Mouse (Mus musculus): ENCODE measurements around the gene Adora1. TPM values are rescaled to one million over a fixed set of nuclear protein-coding genes. Genes with fewer than 3 reads are reported as not detected.

The Adora1 gene
- total RNA-seq, 4 experiments from 2014 or later: 0.19 to 0.97 (median 0.69) TPM

DNA sequence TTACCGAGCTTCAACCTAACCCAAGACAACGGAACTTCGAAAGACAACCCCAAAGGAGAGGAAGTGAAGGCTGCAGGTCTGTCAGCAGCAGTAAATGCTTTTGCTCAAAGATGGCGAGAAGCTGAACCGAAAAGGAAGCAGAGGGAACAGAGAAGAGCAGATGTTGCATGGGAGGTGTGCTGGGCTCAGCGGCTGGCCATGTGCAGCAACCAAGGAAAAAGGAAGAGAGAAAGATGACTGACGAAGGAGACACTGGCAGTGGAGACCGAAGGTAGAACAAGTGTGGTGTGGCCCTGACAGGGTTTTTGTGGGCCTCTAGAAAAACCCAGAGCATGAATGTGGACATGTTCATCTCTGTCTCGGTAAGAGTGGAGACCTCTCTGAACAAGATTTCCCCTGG is 5.5 kb upstream of the Adora1 start:
- no peak for DNase-seq (ENCODE audit: low spot score in 2 of 2)

DNA sequence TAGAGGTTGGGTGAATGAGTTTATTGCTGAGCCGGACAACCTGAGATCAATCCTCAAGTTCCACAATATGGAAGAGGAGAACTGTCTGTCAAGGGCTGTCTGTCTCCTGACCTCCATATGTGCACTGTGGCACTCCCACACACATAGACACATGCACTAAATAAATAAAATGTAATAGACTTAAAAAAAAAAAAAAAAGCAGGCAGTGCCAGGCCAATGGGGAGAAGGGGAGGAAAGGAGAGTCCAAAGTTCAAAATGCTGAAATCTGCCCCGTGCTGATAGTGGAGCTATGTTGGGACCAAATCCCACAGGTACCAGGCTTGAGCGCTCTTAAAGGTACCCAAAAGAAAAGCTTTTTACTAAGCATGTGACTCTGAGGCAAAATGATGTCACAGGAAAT is 2.2 kb upstream of the Adora1 start:
- no peak for DNase-seq (ENCODE audit: low spot score in 2 of 2)

GRCm38 (mm10) chr1:134236142-134236541 is 911 bp upstream of the Adora1 start:
- DNase-seq (ENCODE audit: low spot score in 2 of 2): no peak

DNA sequence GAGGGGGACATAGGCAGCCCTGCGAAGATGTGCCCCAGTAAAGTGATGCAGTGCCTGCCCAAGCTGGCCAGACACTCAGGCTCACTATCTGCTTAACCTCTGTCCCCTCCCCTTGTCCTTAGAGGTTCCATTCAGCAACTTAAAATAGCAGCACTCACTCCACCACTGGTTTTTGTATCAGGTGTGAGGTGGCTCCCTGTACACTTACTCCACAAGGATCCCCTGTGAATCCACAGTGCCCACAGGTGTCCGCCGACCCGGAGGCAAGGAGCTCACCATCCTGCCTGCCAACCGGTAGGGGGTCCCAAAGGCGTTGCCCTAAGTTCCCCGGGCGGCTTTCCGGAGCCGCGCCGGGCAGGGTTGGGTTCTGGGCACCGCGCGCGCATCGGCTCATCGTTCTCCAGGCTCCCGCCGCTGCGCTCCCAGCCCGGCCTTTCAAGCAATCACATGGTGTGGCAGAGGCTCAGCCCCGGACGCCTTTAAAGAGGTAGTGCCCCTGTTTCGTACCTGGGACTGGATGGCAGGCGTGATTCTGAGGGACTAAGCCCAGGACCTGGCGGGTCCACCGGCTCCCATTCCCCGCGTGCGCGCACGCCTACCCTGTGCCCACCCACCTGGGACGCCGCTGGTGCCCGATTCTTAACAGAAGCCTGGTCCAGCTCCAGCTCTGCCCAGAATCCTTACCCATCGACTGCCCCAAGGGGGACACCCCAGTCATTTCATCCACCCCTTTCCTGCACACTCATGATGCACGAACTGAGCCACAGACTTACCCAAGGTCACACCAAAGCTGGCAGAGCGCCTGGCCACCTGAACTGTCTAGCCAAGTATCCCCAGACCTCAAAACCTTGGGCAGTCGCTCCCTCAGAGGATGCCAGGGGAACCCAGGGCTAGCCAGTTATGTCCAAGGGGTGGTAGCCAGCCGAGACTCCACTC is 508 bp downstream of the Adora1 start:
- no peak for DNase-seq (ENCODE audit: low spot score in 2 of 2)

- no peak for DNase-seq (ENCODE audit: low spot score in 2 of 2)
Observed at GRCm38 (mm10) chr1:134233681-134234454, 1.4 kb downstream of the Adora1 start.

- no peak for DNase-seq (ENCODE audit: low spot score in 2 of 2)
Observed at GRCm38 (mm10) chr1:134232778-134233531, 2.3 kb downstream of the Adora1 start.

GRCm38 (mm10) chr1:134232326-134232725 is 2.9 kb downstream of the Adora1 start:
- no peak for DNase-seq (ENCODE audit: low spot score in 2 of 2)

DNA sequence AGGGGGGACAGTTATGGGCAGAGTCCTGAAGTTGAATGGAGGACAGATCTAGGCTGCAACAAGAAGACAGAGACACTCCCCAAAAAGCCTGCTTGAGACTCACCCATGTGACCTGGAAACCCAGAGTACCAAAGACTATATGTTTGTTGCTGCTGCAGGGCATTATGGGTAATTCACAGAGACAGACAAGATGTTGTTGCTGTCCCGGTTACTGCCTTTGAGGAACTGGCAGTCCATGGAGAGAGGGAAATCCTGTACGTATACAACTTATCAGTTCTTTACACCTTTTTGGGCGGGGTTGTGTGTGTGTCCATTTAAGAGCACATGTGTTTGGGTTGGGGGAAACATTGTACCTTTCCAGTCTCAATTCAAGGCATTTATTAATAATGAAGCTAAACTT is 3.5 kb downstream of the Adora1 start:
- no peak for DNase-seq (ENCODE audit: low spot score in 2 of 2)

DNA sequence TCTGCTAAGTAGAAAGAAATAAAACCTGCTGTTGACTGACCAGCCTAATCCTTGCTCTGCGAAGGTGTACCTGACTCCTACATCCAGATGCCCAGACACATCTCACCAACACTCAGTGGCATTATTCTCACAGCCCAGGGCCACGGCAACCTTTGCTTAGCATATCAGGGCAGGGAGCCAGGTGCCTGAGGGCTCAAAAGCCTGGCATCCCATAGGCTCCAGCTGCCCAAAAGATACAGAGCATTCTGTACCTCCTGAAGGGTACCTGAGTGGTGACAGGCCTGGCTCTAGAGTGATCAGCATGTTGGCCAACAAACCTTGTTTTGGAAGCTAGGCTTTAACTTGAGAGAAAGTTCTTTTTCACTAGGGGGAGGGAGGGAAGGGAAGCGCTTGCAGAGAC is 4.0 kb downstream of the Adora1 start:
- no peak for DNase-seq (ENCODE audit: low spot score in 2 of 2)

GRCm38 (mm10) chr1:134230638-134231228 is 4.5 kb downstream of the Adora1 start:
- no peak for DNase-seq (ENCODE audit: low spot score in 2 of 2)

- DNase-seq (ENCODE audit: low spot score in 2 of 2): no peak
Observed at GRCm38 (mm10) chr1:134229806-134230575, 5.2 kb downstream of the Adora1 start.

- no peak for DNase-seq (ENCODE audit: low spot score in 2 of 2)
Observed at GRCm38 (mm10) chr1:134226739-134227138, 8.5 kb downstream of the Adora1 start.

GRCm38 (mm10) chr1:134225375-134225774 is 9.9 kb downstream of the Adora1 start:
- no peak for DNase-seq (ENCODE audit: low spot score in 2 of 2)

DNA sequence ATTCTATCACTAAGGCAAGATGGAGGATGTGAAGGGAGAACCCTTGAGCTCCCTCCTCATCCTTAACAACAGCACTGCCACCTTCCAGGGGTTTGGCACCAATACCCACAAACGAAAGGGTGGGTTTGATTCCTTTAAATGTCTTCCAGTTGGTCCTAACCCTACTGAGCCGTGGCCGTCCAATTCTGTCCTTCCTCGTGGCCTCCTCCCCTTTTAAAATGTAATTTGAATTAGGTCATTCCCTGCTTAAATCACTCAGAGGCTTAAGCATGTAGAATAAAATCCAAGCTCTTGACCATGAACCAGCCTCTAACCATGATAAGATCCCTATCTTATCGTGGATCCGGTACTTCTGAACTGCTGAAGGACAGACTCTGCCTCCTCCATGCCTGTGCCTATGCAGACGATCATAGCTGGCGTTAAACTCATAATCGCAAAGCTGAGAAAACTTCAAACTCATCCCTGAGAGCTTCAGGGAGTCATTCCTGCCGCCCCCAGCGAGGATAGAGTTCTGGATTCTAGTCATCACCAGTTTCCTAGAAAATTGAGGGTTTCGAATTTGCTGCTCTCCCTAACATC is 10.5 kb downstream of the Adora1 start:
- DNase-seq (ENCODE audit: low spot score in 2 of 2): no peak

GRCm38 (mm10) chr1:134222122-134223055 is 12.8 kb downstream of the Adora1 start:
- no peak for DNase-seq (ENCODE audit: low spot score in 2 of 2)

GRCm38 (mm10) chr1:134221172-134221571 is 14.1 kb downstream of the Adora1 start:
- DNase-seq (ENCODE audit: low spot score in 2 of 2): no peak

- DNase-seq (ENCODE audit: low spot score in 2 of 2): no peak
Observed at GRCm38 (mm10) chr1:134219608-134220007, 15.6 kb downstream of the Adora1 start.

GRCm38 (mm10) chr1:134217942-134218341 is 17.3 kb downstream of the Adora1 start:
- no peak for DNase-seq (ENCODE audit: low spot score in 2 of 2)

- no peak for DNase-seq (ENCODE audit: low spot score in 2 of 2)
Observed at GRCm38 (mm10) chr1:134217028-134217481, 18.2 kb downstream of the Adora1 start.
